Mouse (Mus musculus): Measurements from ENCODE around the gene Smok3b. TPM values are rescaled to one million over a fixed set of nuclear protein-coding genes. Genes with fewer than 3 reads are reported as not detected.
"Not testable (repeated sequence)": the region's sequence is repeated elsewhere in the genome, so short reads cannot be mapped to it uniquely, and the experiment has no call there.

Gene Smok3b
- polyA plus RNA-seq (2017; shearing (Covaris generic)): not detected

DNA sequence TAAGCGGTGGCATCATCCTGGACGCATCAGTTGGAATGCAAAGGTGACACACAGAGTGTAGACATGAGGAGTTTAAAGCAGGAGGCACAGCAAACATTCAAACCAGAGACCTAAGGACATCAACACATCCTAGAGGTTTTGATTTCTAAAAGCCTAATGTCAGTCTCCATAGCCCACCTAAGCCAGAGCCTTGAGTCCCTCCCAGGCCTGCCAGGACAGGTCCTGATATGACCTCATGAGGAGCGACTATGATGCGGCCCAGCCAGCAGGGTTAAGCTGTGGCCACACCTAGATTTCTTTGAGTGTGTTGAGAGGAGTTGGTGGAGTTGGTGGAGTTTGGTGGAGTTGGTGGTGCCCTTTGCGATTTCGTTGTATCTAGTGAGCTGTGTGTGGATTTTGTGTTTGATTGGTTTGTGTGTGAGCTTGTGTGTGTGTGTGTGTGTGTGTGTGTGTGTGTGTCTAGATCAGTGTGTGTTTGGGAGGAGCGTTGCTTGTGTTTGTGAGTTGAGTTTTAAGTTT, at the start of gene Smok3b, which contains the start of gene Smok3a:
TSS of gene Smok3b (plus strand) at position 469 of the 519 bp plus-strand sequence.
TSS of gene Smok3a (plus strand) at position 301 of the 519 bp plus-strand sequence.
- not testable (repeated sequence) for ATAC-seq

DNA sequence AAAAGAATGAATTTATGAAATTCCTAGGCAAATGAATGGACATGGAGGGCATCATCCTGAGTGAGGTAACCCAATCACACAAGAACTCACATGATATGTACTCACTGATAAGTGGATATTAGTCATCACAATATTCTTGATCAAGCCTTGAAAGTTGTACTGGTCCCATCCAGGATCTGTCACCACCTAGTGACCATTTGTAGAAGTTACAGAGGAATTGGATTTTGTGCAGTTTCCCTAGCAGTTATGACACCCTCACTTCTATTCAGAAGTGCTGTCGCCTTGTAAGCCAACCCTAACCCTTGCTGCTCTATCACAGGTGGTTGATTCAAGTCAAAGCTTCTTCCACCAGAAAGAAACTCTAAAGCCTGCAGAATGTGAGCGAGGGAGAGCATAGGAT, 48.1 kb upstream of the Smok3b start:
- ATAC-seq: no peak

- no peak for ATAC-seq
These were observed 47.5 kb upstream of the Smok3b start for GRCm38 (mm10) chr5:137973738-137974137.

DNA sequence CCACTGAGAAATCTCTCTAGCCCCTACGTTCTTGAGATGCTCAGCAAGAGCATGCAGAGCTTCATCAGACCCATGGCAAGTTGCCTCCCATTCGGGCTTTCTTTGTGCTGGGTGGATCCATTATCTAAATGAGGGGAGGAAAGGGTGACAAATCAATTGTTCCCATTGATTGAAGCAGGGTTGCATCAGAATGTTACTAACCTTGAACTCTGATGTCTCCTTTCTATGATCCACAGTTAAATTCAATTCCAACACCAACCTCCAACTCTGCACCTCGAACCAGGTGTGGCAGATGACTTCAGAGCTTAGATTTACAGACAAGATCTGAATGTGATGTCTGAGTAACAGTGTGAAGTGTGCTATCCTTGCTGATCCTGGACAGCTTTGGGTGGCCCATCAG, 46.5 kb upstream of the Smok3b start:
- no peak for ATAC-seq

DNA sequence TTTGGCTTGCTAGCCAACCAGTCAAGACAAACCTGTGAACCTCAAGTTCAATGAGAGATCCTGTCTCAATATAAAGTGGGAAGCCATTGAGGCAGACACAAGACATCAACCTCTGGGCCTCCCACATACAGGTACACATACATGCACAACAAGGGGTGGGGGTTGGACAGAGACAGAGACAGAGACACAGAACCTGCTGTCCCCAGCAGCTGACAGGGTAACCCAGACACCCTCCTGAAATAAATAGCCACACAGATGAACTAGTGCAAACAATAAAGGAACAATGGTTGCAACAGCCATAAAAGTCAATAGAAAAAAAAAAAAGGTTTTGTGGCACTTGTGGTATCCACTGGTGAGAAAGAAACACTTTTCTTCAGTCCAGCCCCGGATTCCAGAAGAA, 45.8 kb upstream of the Smok3b start:
- ATAC-seq: no peak

- ATAC-seq: no peak
These were observed 43.9 kb upstream of the Smok3b start for GRCm38 (mm10) chr5:137977291-137977690.

- no peak for ATAC-seq
These were observed 42.1 kb upstream of the Smok3b start for GRCm38 (mm10) chr5:137979081-137979480.

DNA sequence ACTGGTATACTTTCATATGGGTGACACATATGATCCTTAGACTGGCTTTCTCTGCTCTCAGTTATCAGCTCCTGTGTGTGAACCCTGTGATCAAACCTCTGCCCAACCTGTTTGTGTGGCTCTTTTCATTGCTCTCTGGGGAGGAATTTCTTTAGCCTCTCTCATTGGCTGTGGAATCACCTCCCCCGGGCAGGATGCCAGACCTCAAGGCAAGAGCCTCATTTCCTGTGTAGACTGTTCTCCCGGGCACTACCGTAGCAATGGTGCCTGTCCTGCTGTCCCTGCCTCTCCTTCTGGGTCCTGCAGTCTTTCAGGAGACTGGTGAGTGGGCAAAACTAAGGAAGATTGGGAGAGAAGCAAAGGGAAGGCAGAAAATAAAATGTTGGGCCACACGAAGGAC, 39.9 kb upstream of the Smok3b start, which contains the start of gene Azgp1:
TSS of gene Azgp1 (plus strand) at position 221 of the 400 bp plus-strand sequence.
- no peak for ATAC-seq

- ATAC-seq: no peak
These were observed 34.9 kb upstream of the Smok3b start for GRCm38 (mm10) chr5:137986351-137986750.

DNA sequence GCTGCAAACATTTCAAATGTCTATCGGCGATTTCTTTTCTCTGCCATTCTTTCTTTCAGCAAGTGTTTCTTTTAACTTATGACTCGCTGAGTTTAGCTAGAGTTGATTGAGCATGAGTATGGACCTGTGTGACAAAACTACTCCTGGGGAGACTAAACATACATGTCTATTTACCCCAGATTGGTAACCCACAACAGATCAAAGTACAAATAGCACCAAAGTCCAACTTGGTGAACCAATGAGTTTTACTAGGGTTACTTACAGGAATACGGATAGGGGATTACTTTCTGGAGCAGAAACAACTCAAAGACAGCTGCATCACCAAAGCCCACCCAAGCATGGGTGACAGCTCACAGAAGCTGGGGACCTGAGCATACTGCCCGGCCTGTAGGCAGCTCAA, 11.8 kb upstream of the Smok3b start:
- no peak for ATAC-seq

DNA sequence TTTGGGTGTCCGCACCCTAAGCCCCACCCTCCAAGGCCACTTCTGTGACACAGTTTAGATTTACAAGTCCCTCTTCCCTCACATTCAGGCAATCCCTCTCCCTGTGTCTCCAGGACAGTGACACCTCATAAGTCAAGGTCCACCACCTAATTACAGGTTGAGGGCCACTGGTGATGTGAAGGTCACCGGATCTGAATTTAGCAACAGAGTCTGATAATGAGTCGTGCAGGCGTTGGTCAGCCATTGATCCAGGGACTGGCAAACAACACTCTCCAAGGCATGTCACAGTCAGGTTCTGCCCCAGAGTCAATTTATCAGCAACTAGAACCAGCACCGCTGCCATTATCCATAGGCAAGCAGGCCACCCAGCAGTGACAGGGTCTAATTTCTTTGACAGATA, 8.8 kb upstream of the Smok3b start:
- no peak for ATAC-seq

- ATAC-seq: no peak
These were observed 4.7 kb upstream of the Smok3b start for GRCm38 (mm10) chr5:138016530-138016929.

DNA sequence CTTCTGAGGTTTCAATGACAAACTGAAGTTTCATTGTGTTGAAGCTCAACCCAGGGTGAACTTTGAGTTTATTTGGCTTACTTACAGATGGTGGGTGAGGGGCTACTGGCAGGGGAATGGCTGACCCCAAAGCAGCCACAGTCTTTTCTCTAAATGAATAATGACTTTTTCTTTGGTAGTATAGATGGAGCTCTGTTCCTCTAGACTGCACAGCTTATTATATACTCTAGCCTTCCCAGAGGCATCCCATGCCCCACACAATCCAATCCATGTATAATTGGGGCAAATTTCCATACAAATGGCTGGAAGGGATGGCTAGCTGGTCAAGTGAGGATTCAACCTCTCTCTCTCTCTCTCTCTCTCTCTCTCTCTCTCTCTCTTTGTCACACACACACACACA, 4.2 kb upstream of the Smok3b start:
- ATAC-seq: no peak

DNA sequence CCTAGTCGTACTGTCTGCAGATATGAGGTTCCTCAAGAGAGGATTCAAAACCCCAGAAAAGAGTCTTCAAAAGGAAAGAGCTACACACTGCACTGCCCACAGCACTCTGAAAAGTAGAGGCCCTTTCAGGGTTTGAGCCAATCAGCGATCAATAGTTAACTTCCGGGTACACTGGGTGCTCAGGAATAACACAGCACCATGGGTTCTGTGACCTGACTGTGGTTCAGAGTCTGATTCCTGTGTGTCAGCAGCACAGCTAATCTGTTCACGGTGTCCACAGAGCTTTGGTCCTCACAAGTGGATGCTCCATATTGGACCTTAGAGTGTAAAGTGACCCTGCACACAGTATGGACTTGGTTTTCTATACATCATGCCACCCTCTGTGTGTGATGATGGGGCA, 1.7 kb upstream of the Smok3b start:
- ATAC-seq: not testable (repeated sequence)

DNA sequence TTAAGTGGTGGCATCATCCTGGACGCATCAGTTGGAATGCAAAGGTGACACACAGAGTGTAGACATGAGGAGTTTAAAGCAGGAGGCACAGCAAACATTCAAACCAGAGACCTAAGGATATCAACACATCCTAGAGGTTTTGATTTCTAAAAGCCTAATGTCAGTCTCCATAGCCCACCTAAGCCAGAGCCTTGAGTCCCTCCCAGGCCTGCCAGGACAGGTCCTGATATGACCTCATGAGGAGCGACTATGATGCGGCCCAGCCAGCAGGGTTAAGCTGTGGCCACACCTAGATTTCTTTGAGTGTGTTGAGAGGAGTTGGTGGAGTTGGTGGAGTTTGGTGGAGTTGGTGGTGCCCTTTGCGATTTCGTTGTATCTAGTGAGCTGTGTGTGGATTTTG, 31.7 kb downstream of the Smok3b start, which contains the start of gene Smok3c:
TSS of gene Smok3c (plus strand) at position 301 of the 400 bp plus-strand sequence.
- not testable (repeated sequence) for ATAC-seq

DNA sequence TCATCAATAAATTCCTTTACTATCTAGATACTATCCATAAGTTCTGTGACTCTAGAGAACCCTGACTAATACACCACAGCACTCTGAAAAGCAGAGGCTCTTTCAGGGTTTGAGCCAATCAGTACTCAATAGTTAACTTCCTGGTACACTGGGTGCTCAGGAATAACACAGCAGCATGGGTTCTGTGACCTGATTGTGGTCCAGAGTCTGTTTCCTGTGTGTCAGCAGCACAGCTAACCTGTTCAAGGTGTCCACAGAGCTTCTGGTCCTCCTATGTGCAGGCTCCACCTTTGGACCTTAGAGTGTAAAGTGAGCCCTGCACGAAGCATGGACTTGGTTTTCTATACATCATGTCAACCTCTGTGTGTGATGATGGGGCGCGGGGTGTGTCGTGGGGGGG, 52.6 kb downstream of the Smok3b start:
- no peak for ATAC-seq

- no peak for ATAC-seq
These were observed 54.5 kb downstream of the Smok3b start for GRCm38 (mm10) chr5:138075684-138076083.

DNA sequence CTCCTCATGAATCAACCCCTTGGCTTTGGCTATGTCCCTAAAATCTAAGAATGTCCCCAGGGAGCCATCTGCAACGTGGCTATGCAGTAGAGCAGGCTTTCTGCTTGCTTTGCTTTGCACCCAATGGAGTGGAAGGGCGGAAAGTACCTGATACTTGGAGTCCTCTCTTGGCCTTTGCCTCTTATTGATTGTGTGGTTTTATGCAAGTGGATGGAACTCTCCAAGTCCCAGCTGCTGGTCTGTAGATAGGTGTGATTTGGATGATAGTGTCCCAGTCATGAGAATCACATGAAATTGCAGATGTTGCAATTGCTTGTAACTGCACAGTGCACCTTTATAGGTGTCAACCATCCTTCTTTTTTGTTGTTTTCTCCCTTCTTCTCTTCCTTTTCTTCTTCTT, 54.9 kb downstream of the Smok3b start:
- ATAC-seq: no peak

GRCm38 (mm10) chr5:138080456-138080855, 59.2 kb downstream of the Smok3b start:
- no peak for ATAC-seq

GRCm38 (mm10) chr5:138081446-138081845, 60.2 kb downstream of the Smok3b start:
- ATAC-seq: no peak

- no peak for ATAC-seq
These were observed 62.2 kb downstream of the Smok3b start for GRCm38 (mm10) chr5:138083318-138083900.

DNA sequence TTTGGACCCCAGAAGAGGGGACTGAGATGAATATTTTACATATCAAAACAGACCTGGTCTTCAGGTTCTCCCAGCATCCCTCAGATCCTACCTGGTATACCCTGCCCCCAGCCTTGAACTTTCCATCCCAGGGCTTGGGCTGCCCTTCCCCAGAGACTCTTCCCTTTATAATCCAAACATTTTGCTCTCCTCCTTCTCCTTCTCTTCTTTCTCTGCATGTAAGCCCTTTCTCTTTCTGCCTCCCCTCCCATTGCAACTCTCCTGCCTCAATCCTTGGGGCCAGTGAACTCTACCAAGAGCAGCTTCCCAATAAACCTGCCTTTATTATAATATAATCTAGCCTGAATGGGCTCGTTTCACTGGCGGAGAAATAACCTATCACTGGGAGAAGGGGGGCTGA, 62.7 kb downstream of the Smok3b start:
- no peak for ATAC-seq

DNA sequence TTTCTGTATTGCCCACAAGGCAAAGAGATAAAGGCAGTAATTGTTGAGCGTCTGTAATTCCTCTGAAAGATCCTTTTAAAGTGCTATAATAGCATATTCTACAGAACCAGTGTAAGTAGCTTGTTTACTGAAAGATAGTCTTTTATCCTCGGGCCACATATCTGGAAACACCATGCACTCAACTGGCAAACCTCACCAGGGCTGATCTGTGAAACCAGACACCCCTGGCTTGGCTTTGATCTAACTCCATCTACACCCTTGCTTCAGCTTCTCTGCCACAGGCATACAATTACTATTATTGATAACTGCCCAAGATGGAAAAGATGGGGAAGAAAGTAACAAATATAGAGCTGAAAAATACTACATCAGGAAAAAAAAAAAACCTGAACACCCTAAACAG, 63.3 kb downstream of the Smok3b start:
- no peak for ATAC-seq

DNA sequence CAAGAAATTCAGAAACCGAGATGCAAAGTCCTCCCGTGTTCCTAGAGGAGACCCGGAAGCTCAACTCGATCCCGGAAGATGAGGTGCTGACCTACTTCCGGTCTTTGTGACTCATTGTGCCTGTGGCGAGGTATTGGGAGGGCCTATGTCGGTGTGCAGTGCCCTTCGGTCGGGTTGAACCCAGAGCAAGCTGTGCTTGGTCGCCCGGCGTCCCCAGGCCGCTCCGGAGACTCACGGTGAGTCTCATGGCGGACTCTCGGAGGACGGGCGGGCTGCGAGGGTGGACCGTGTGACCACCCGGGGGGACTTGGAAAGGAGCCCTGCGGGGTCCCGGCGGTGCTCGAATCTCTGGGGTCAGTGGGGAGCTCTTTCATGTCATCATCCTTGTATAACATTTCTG, 63.8 kb downstream of the Smok3b start, which contains the start of gene Zkscan1:
TSS of gene Zkscan1 (plus strand) at position 89 of the 400 bp plus-strand sequence.
- ATAC-seq: peak; percentile 100

All from inflammation-experienced regulatory T-cells, adult 6 months (primary cell).